Mouse (Mus musculus): ENCODE data around the gene Amz1.

Amz1 gene

GRCm38 (mm10) chr5:140723822-140724221 is at the start of gene Amz1:
Gene Amz1, plus strand, starts transcription at chr5:140724127.
- in situ Hi-C loops (cut with MboI, MseI): no loop called here

DNA sequence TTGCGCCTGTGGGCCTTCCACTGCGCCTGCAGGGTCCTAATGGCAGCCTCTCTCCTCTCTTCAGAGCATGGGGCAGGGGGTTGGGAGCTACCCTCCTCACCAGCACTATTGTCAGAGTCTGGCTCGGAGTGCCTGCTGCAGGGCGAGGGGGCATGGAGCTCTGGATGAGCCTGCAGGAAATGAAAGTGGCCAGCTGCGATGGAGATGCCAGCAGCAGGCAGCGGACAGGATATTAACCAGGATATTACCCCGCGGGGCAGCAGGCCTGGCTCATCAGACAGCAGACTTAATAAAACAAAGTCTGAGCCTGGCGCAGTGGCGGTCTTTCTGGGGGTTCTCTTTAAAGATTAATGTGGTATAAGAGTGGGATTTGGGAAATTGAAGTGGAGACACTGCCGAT is 48.8 kb upstream of the Amz1 start:
- in situ Hi-C loops (cut with MboI, MseI): no loop called here

DNA sequence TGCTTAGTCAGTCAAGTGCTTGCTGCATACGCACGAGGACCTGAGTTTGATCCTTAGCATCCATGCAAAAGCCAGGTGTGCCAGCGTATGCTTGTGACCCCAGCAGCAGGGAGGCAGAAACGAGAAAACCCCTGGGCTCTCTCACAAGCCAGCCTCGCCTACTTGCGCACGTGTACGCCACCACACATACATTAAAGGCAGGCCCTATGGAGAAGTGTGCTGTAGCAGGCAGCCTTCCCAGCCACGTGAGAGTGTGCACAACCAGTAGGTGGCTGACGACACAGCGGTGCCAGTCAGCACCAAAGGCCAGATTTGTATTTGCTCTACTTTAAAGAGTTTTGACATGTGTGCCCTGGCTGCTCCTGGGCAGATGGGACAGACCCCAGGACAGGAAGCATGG is 48.3 kb upstream of the Amz1 start:
- in situ Hi-C loops (cut with MboI, MseI): no loop called here

GRCm38 (mm10) chr5:140677137-140677536 is 46.8 kb upstream of the Amz1 start:
- in situ Hi-C loops (cut with MboI, MseI): no loop called here

DNA sequence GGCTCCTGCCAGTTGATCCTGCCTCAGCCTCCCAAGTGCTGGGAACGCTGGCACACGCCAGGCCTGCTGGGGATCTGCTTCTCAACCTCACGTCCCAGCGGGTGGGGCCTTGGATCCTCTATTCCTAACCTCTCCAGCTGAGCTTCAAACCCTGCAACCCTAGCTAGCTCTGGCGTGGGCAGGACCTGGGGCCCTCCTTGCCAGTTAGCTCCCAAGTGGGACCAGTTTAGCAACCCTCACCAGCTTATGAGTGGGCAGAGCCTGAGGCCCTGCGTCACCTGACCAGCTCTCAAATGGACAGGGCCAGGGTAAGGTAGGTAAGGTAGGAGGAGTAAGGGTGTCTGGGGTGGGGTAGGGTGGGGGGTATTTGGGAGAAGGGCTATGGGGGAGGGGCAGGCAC is 43.9 kb upstream of the Amz1 start:
- in situ Hi-C loops (cut with MboI, MseI): loop anchor here (5.0 kb wide), 1 partner anchor 138 kb away; no protein-coding TSS in a partner anchor

- in situ Hi-C loops (cut with MboI, MseI): loop anchor here (5.0 kb wide), 1 partner anchor 139 kb away; no protein-coding TSS in a partner anchor
Measured at GRCm38 (mm10) chr5:140680950-140681349, 43.0 kb upstream of the Amz1 start.

DNA sequence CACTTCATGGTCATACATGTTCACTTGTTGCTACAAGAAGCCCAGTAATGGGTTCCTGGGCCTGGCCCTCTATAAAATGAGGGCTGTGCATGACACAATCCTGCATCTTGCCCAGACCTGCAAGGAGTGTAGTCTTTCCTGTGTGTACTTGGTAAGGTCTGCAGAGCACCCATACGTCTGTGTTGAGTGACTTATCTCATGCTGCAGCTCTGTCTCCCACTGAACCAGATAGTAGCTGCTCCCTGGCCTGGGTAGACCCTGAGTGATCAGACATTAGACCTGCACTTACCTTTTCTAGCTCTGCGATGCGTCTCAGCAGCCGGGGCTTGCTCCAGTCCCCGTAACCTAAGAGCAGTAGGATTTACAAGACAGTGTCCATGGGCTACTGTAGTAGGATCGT is 41.8 kb upstream of the Amz1 start:
- in situ Hi-C loops (cut with MboI, MseI): loop anchor here (5.0 kb wide), 1 partner anchor 140 kb away; no protein-coding TSS in a partner anchor

- in situ Hi-C loops (cut with MboI, MseI): loop anchor here (5.0 kb wide), 1 partner anchor 142 kb away; no protein-coding TSS in a partner anchor
Measured at GRCm38 (mm10) chr5:140684343-140685148, 39.4 kb upstream of the Amz1 start.

GRCm38 (mm10) chr5:140688434-140688833 is 35.5 kb upstream of the Amz1 start:
- in situ Hi-C loops (cut with MboI, MseI): no loop called here

DNA sequence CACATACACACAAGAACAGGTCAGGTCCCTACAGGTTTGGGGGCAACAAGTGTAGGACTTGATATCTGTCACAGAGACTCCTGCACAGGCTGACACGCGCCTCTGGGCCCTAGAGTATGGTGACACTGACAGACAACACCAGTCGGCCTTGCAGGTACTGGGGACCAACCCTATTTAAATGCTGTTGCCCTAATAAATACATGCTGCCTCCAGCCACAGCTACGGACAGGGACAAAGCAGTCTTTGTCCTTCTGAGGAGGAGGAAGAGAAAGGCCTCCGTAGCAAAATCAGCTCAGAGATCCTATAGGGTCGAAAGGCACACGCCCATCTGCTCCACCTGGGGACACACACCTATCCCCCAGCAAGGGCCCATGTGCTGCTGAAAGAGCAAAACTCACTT is 27.9 kb upstream of the Amz1 start:
- in situ Hi-C loops (cut with MboI, MseI): no loop called here

GRCm38 (mm10) chr5:140699776-140700175 is 24.2 kb upstream of the Amz1 start:
- in situ Hi-C loops (cut with MboI, MseI): no loop called here

DNA sequence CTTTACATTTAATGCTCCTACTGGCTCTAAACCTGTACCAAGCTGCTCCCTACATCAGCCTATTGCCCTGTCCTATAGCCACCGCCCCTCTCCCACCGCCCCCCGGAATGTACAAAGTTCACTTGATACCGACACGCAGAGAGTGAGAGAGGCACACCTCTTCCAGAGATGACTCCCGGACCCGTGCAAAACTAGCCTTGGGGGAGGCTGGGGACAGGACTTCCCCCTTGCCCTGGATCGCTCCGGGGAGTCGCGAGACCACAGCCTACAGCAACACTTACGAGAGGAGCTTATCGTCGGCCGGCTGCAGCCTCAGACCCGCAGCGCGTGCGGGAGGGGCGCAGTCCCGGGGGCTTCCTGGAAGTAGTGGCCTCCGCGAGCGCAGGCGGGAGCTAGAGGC is 22.3 kb upstream of the Amz1 start:
- in situ Hi-C loops (cut with MboI, MseI): no loop called here

GRCm38 (mm10) chr5:140702103-140702513 is 21.8 kb upstream of the Amz1 start, which contains the start of gene Iqce:
Gene Iqce, minus strand, starts transcription at chr5:140702378.
- in situ Hi-C loops (cut with MboI, MseI): no loop called here

- in situ Hi-C loops (cut with MboI, MseI): no loop called here
Measured at GRCm38 (mm10) chr5:140702618-140703175, 21.2 kb upstream of the Amz1 start.

GRCm38 (mm10) chr5:140703480-140704377 is 20.2 kb upstream of the Amz1 start:
- in situ Hi-C loops (cut with MboI, MseI): no loop called here

DNA sequence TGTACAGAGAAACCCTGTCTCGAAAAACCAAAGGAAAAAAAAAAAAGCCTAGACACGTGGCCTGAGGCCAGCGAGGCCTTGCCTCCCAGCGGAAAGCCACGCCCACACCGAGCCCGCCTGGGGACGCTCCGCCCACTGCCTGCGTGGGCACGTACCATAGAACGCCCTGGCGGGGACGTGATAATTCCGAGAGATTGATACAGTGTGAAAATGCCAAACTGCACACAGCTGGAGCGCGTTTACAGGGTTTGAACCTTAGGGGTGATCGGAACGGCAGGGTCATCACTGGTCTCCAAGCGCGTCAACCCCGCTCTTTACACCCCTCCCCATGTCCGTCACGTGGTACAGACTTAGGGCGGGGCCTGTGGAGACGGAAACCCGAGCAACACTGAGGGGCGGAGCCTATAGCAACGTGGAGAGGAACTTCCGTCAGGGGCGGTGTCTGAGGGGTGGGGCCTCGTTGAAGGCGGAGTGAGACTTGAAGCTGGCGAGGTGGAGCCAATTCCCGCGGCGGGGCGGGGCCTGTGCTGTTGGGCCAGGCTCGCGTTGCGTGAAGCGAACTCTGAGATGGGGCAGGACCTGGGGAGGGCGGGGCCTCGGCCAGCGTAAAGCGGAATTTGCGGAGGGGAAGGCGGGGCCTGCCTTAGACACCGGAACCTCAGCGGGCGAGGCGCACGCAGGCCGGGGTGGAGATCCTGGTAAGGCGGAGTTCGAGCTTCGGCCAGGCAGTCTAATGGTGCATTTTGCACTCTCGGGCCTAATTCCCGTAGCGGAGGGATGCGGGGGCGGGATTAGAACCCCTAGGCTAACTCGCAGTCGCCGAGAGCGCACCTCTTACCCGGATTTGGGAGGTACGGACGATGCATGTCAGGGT is 19.3 kb upstream of the Amz1 start, which contains the start of gene Brat1:
Brat1 (plus strand) TSS at position 634 of the 874 bp plus-strand sequence.
- in situ Hi-C loops (cut with MboI, MseI): no loop called here

DNA sequence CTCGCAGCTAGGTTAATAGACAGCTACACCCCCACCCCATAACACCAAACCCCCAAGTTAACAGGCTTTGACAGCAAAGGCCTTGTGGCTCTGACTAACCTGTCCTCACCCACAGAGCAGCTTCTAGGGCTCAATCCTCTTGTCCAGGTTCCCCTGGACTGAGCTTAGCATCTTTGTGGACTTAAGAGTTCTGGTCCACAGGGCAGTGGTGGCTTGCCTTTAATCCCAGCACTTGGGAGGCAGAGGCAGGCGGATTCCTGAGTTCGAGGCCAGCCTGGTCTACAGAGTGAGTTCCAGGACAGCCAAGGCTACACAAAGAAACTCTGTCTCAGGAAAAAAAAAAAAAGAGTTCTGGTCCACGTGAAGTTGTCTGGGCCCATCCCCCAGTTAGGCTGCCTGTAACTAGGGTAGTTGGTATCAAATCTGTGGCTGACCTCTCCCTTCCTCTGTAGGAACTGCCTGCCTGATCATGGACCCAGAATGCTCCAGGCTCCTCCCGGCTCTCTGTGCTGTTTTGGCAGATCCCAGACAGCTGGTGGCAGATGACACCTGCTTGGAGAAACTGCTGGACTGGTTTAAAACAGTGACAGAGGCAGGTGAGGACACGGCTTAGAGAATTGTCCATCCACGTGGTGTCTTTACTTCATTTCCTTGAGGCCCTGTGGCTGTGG is 18.3 kb upstream of the Amz1 start:
- in situ Hi-C loops (cut with MboI, MseI): no loop called here

DNA sequence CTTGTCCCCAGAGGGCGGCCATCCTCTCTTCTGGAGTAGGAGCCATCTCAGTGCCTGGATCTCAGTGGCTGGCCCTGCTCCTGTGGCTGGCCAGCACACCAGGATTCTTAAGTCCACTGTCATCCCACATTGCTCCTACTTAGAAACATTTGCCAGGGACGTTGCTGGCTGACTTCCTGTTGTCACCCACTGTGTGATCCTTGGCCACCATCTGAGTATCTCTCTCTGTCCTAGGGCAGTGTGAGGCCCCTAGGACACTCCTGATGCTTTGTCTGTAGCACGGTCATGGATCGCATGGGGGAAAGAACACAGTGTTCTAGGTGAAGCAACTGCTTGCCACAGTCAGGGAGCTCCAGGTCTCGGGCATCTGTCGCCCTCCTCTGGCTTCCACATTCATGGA is 13.6 kb upstream of the Amz1 start:
- in situ Hi-C loops (cut with MboI, MseI): no loop called here

- in situ Hi-C loops (cut with MboI, MseI): no loop called here
Measured at GRCm38 (mm10) chr5:140711040-140711439, 12.9 kb upstream of the Amz1 start.

GRCm38 (mm10) chr5:140720773-140721172 is 3.2 kb upstream of the Amz1 start:
- in situ Hi-C loops (cut with MboI, MseI): no loop called here
